15 mouse cellular contexts compared by ENCODE assay signal in the genomic region with DNA sequence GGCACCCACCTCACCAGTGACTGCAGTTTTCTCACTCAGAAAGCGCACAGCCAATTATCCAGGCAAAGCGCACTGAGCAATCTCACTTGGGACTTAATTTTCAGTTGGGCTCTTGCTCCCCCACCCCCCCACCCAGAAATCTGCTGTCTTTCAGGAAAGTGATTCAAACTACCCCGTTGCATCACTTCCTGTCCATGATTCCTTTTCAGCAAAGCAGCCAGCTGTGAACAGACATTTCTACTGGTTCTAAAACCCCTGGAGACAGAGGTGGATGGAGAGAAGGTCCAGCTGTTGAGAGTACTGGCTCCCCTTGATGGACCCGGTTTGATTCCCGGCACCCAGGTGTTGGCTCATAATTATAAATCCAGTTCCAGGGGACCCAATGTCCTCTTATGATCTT.
"Had no signal": no experiment of that assay in that cellular context is flagged by ENCODE, and none has a peak within 500 bp of the region (broad histone marks: within the 10 kb centered on the region; RNA-seq: fewer than 3 reads in every experiment).

No protein-coding gene starts in this region.

- H3K4me2 ChIP-seq: liver, embryonic 11.5 days; liver, embryonic 15.5 days; lung, embryonic 15.5 days; midbrain, embryonic 12.5 days; neural tube, embryonic 13.5 days had no signal

- DNase-seq: kidney, adult 11 months; kidney, adult 9 months; kidney, postnatal 4 days; right cerebral cortex, postnatal 14 days; thymus, postnatal 4 days had no signal

- H3K4me1 ChIP-seq: limb, embryonic 10.5 days; lung, embryonic 15.5 days; midbrain, embryonic 12.5 days; neural tube, embryonic 13.5 days had no signal

- H3K27me3 ChIP-seq: liver, embryonic 15.5 days; lung, embryonic 15.5 days; midbrain, embryonic 12.5 days; neural tube, embryonic 13.5 days had no signal

- ATAC-seq: midbrain, embryonic 16.5 days had no signal

- H3K4me3 ChIP-seq: layer of hippocampus, adult 2 months; limb, embryonic 10.5 days; liver, embryonic 15.5 days; lung, embryonic 15.5 days; midbrain, embryonic 12.5 days; neural tube, embryonic 13.5 days had no signal

- H3K27ac ChIP-seq: kidney, postnatal 0 days; layer of hippocampus, adult 2 months; limb, embryonic 10.5 days; liver, embryonic 15.5 days; lung, embryonic 15.5 days; midbrain, embryonic 12.5 days; neural tube, embryonic 13.5 days; stomach, postnatal 0 days had no signal

- H3K9ac ChIP-seq: liver, embryonic 15.5 days; lung, embryonic 15.5 days; midbrain, embryonic 12.5 days; neural tube, embryonic 13.5 days had no signal

- H3K9me3 ChIP-seq: limb, embryonic 10.5 days; liver, embryonic 15.5 days; lung, embryonic 15.5 days; midbrain, embryonic 12.5 days; neural tube, embryonic 13.5 days had no signal

- H3K36me3 ChIP-seq: limb, embryonic 10.5 days; liver, embryonic 15.5 days; lung, embryonic 15.5 days; midbrain, embryonic 12.5 days; neural tube, embryonic 13.5 days had no signal
